Mouse (Mus musculus) right cerebral cortex, adult 18-20 months (tissue): ENCODE data around the gene Fopnl.

Experiments used
- DNase-seq: peaks from one replicate; pipeline ENCODE4 v3.0.0; 2022; ENCODE audit warnings: mixed read lengths

The Fopnl gene

DNA sequence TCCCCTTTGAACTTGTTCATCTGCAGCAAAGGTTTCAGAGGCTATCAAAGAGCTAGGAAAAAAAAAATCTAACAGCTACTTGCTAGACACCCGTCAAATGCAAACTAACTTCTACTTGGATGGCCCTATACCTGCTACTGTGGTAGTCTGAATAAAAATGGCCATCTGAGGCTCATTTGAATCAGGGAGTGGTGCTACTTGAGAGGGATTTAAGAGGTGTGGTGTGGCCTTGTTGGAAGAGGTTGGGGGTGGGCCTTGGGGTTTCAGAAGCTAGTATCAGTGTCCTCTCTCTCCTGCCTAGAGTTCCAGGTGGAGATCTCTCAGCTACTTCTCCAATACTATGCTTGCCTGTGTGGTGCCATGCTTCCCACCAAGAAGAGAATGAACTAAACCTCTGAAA, 10.8 kb downstream of the Fopnl start:
- no peak for DNase-seq

- no peak for DNase-seq
Measured at GRCm38 (mm10) chr16:14304791-14305190, 12.4 kb downstream of the Fopnl start.

DNA sequence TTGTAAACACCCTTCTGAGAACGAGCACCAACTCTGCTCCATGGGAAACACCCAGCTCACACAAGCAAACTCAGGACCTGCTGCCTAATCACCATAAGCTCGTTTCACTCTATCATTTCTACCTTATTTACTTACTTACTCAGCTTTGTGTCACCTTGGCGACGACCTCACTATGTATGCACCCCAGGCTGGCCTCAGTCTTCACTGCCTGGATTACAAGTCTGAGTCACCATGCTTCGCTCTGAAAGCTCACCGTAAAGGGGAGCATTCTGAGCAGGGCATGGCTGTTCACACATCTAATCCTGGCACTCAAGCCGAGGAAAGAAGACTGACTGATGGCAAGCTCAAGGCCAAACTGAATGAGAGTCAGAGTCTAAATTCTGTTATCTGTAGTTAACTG, 13.5 kb downstream of the Fopnl start:
- DNase-seq, result no peak

DNA sequence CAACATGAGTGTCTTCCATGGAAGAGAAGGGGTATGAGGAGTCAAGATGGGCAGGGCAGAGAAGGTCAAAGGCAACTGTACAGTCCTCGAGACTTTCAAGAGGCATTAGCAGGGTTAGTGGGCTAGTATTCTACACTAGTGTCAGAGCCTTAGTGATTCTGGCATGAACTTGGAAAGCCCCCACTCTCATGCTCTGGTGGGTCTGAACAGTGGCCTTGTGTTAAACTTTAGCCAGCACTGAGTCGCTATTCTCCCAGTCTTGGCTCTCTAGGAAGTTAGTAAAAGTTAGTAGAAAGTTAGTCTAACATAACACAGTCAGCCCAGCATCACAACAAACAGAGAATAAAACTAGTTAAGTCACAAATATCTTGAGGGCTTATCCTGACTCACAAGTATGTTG, 14.1 kb downstream of the Fopnl start:
- no peak for DNase-seq

GRCm38 (mm10) chr16:14298461-14298860, 18.7 kb downstream of the Fopnl start:
- DNase-seq, result peak; percentile 35

DNA sequence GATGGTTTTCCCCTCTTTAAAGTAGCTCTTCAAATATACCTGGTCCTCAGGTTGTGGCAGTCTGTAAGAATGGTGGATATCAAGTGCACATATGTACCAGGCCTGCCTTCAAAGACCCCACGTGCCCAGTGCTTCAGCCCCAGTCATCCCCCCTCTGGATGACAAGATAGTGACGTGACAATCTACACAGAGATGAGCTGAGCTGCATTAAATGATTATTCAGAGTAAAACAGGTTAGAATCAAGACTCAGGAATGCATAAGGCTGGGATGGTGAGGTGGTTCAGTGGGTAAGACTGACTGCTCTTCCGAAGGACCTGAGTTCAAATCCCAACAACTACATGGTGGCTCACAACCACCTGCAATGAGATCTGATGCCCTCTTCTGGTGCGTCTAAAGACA, 19.5 kb downstream of the Fopnl start:
- no peak for DNase-seq

GRCm38 (mm10) chr16:14297137-14297536, 20.1 kb downstream of the Fopnl start:
- DNase-seq, result no peak

GRCm38 (mm10) chr16:14296544-14297124, 20.6 kb downstream of the Fopnl start:
- DNase-seq, result no peak

GRCm38 (mm10) chr16:14295291-14295690, 21.9 kb downstream of the Fopnl start:
- DNase-seq, result no peak

- DNase-seq, result no peak
Measured at GRCm38 (mm10) chr16:14292205-14293199, 24.7 kb downstream of the Fopnl start.

- peak; percentile 12 for DNase-seq
Measured at GRCm38 (mm10) chr16:14291223-14291622, 26.0 kb downstream of the Fopnl start, which contains the start of gene Myh11. TSS of gene Myh11 (minus strand) at chr16:14291372.

DNA sequence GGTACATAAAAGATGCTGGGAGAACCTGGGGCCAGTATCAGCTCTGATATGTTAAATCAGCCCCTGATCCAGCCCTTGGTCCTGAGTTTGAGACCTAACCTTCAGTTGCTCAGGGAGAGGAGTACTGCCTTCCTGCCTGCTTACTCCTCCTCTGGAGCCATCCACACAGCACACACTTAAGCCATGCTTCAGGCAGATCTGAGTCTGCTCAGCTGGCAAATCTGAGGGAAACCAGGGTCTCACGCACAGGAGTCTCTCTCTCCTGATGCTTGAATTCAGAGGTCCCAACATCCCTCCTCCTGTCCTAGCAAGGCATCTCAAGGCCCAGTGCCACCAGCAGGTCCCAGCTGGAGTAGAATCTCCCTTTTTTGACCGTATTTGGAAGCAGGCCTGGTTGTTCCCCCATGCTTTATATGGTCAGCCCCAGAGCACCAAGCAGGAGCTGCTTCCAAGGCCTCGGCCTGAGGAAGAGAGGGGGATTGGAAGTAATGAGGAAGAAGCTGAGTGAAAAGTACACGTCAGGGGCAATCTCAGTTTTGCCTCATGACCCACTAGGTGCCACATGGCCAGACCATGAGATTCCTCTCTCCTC, 44.7 kb downstream of the Fopnl start:
- no peak for DNase-seq

- DNase-seq, result no peak
Measured at GRCm38 (mm10) chr16:14265203-14265920, 51.8 kb downstream of the Fopnl start.

DNA sequence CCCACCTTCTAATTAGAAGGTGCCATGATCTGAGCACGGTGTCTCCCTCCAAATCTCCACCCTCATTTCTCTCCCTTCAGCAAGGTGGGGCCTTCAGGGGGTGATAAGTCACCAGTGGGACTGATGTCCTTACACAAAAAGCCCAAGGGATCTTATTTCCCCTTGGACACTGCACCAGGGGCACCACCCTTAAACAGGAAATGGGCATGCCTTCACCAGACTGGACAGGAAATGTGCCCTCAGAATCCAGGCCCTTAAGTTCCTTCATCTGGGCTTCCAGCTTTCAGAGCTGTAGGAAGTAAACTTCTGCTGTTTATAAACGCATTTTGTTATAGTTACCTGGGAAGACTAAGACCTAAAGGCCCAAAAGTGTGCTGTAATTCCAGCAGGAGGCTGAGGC, 52.7 kb downstream of the Fopnl start:
- no peak for DNase-seq

GRCm38 (mm10) chr16:14263241-14263640, 54.0 kb downstream of the Fopnl start:
- peak; percentile 2 for DNase-seq

GRCm38 (mm10) chr16:14262410-14262809, 54.8 kb downstream of the Fopnl start:
- no peak for DNase-seq

- DNase-seq, result no peak
Measured at GRCm38 (mm10) chr16:14258856-14259255, 58.3 kb downstream of the Fopnl start.

DNA sequence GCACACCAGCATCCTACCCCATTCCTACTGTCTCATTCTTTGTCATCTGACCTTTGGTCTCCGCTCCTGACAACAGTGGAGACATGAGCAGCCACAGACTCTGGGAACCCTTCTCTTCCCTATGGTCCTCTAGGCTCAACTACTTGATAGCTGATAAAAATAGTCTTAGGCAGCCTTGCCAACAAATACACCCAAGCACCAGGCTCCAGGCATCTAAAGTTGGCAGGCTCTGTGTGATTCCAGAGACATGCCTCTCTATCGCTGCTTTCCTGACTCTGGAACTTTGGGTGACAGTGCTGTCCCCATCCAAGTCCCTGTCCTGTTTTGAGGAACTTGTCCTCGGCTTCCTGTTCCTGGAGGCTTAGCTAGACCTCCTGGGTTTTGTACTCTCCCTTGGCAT, 63.6 kb downstream of the Fopnl start:
- no peak for DNase-seq

GRCm38 (mm10) chr16:14252877-14253276, 64.3 kb downstream of the Fopnl start:
- DNase-seq, result no peak

GRCm38 (mm10) chr16:14249913-14250312, 67.3 kb downstream of the Fopnl start:
- no peak for DNase-seq
